Mouse (Mus musculus): ENCODE measurements around the gene Mogat2.

DNA sequence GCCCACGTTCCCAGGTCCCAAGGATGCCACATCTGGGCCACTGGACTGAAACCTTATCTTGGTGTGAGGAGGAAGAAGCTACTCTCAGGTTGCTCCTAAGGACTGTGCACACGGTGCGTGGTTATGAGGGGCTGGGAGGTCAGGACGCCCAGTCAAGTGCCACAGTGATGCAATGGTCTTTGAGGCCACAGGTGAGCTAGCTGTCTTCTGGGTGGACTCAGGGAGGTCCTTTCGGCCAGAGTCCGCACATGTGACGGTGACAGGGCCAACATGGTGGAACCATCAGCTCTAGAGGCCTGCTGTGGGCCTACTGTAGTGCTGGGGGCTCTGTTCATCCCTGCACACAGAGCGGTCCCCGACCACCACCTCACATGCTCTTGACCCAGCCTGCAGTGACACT lies 62.8 kb downstream of the Mogat2 start:
- no peak for TF ChIP-seq CTCF (IDR thresholded peaks at IDR 0.05; ENCODE audit: extremely low read depth, insufficient read length, insufficient replicate concordance, low read depth, low read length)
- no peak for TF ChIP-seq POLR2A (IDR thresholded peaks at IDR 0.05; ENCODE audit: low read depth, low read length)
